Mouse (Mus musculus) myocyte (in vitro differentiated cells): Measurements from ENCODE around the gene Ninj2. TPM values are rescaled to one million over a fixed set of nuclear protein-coding genes. Genes with fewer than 3 reads are reported as not detected.

ENCODE experiments used
- H3K27me3 ChIP-seq: one replicate; pipeline ENCODE4 v1.6.1; 2011; ENCODE audit not compliant: control insufficient read depth, insufficient read depth, insufficient read length
- H3K36me3 ChIP-seq: one replicate; pipeline ENCODE4 v1.6.1; 2011; ENCODE audit not compliant: control insufficient read depth, insufficient read depth
- H3K4me2 ChIP-seq: one replicate; pipeline ENCODE4 v1.6.1; 2011; ENCODE audit warnings: low read depth, control low read depth
- H3K4me3 ChIP-seq: one replicate; pipeline ENCODE4 v1.5.1; 2011; ENCODE audit warnings: mild to moderate bottlenecking, control low read depth, moderate library complexity
- H3K79me2 ChIP-seq: one replicate; pipeline ENCODE4 v1.6.1; 2011; ENCODE audit not compliant: control insufficient read depth, insufficient read depth
- H3ac ChIP-seq: one replicate; pipeline ENCODE4 v1.6.1; 2011; ENCODE audit not compliant: control insufficient read depth, insufficient read length
- CEBPB ChIP-seq: IDR thresholded peaks from 2 replicates; pipeline ENCODE4 v1.6.1; 2011; ENCODE audit warnings: mild to moderate bottlenecking, moderate library complexity; ENCODE audit not compliant: poor library complexity, insufficient read depth, severe bottlenecking
- E2F4 ChIP-seq: IDR thresholded peaks from one replicate; pipeline ENCODE4 v1.6.1; 2011; ENCODE audit warnings: mild to moderate bottlenecking, control low read depth, moderate library complexity; ENCODE audit not compliant: insufficient read depth
- MAX ChIP-seq: IDR thresholded peaks from one replicate; pipeline ENCODE4 v1.6.1; 2011; ENCODE audit warnings: low read depth, mild to moderate bottlenecking, control low read depth
- MYOD1 ChIP-seq, 3 experiments: IDR thresholded peaks; one replicate each; pipeline ENCODE4 v1.6.1; 2011; ENCODE audit warnings: control low read depth in 2 of 3, low read depth in 2 of 3, mild to moderate bottlenecking in 2 of 3, moderate library complexity in 1 of 3; ENCODE audit not compliant: insufficient read length in 2 of 3, control insufficient read depth in 1 of 3
- MYOG ChIP-seq, 3 experiments: IDR thresholded peaks; one replicate each; pipeline ENCODE4 v1.6.1; 2011; ENCODE audit warnings: control low read depth in 2 of 3, low read depth in 2 of 3, mild to moderate bottlenecking in 2 of 3; ENCODE audit not compliant: insufficient read length in 2 of 3, control insufficient read depth in 1 of 3, insufficient read depth in 1 of 3
- POLR2A ChIP-seq: IDR thresholded peaks from one replicate; pipeline ENCODE4 v1.6.1; 2011; ENCODE audit warnings: low read depth, mild to moderate bottlenecking, control low read depth, moderate library complexity; ENCODE audit not compliant: insufficient read length
- POLR2AphosphoS2 ChIP-seq: IDR thresholded peaks from one replicate; pipeline ENCODE4 v1.6.1; 2011; ENCODE audit warnings: low read depth, control low read depth; ENCODE audit not compliant: insufficient read length
- REST ChIP-seq: IDR thresholded peaks from one replicate; pipeline ENCODE4 v1.6.1; 2011; ENCODE audit warnings: mild to moderate bottlenecking, control low read depth, moderate library complexity; ENCODE audit not compliant: insufficient read depth, insufficient read length
- SRF ChIP-seq: IDR thresholded peaks from one replicate; pipeline ENCODE4 v1.6.1; 2011; ENCODE audit warnings: low read depth; ENCODE audit not compliant: control insufficient read depth, insufficient read length
- TCF12 ChIP-seq: IDR thresholded peaks from one replicate; pipeline ENCODE4 v1.6.1; 2011; ENCODE audit warnings: mild to moderate bottlenecking, control low read depth; ENCODE audit not compliant: poor library complexity, insufficient read depth, severe bottlenecking
- TCF3 ChIP-seq: IDR thresholded peaks from one replicate; pipeline ENCODE4 v1.6.1; 2011; ENCODE audit warnings: low read depth, control low read depth; ENCODE audit not compliant: insufficient read length
- USF1 ChIP-seq: IDR thresholded peaks from one replicate; pipeline ENCODE4 v1.6.1; 2011; ENCODE audit warnings: low read depth, mild to moderate bottlenecking, control low read depth, moderate library complexity
- polyA plus RNA-seq: library from polyadenylated mRNA; unstranded; fragments of >200 nt; fragmentation: generic; extraction: Trizol; gene quantifications from one replicate; pipeline ENCODE4 v1.2.1, GENCODE M21; 2012; ENCODE audit warnings: missing spikeins

Gene Ninj2
- polyA plus RNA-seq, 1 experiment = 0.05 TPM

DNA sequence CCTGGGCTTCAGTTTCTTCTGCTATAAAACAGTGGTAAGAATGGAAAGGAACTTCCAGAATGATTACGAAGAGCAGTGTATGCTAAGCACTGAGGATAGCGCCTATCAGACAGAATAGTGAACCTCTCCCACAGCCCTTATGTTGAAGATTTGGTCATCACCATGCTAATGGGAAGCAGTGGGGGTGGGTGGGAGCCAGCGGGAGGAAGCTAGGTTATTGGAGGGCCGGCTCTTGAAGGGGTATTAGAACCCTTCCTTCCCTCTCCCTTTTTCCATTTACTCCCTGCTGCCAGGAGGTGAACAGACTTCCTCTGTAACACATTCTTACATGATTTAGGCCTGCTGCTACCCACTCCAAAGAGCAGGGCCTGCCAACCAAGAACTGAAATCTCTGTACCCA is 1.2 kb upstream of the Ninj2 start:
- H3K4me2 ChIP-seq = no peak overlapping the region
- no peak overlapping the region for H3ac ChIP-seq
- no peak for TF ChIP-seq POLR2AphosphoS2
- TF ChIP-seq REST = no peak
- no peak for TF ChIP-seq TCF3
- no peak for TF ChIP-seq MYOG (IDR thresholded peaks at IDR 0.05; ENCODE audit: control insufficient read depth in 1 of 3, insufficient read depth in 1 of 3, insufficient read length in 2 of 3, low read depth in 2 of 3)
- no peak for TF ChIP-seq SRF
- no peak for TF ChIP-seq MYOD1 (IDR thresholded peaks at IDR 0.05; ENCODE audit: control insufficient read depth in 1 of 3, insufficient read length in 2 of 3, low read depth in 2 of 3)
- TF ChIP-seq CEBPB = no peak
- TF ChIP-seq POLR2A = no peak
- TF ChIP-seq TCF12 = no peak
- TF ChIP-seq USF1 = no peak
- TF ChIP-seq MAX = no peak
- TF ChIP-seq E2F4 = no peak
- H3K4me3 ChIP-seq = no peak overlapping the region
- H3K79me2 ChIP-seq = no peaks in the 10 kb centered on the region
- no peaks in the 10 kb centered on the region for H3K27me3 ChIP-seq
- no peaks in the 10 kb centered on the region for H3K36me3 ChIP-seq

DNA sequence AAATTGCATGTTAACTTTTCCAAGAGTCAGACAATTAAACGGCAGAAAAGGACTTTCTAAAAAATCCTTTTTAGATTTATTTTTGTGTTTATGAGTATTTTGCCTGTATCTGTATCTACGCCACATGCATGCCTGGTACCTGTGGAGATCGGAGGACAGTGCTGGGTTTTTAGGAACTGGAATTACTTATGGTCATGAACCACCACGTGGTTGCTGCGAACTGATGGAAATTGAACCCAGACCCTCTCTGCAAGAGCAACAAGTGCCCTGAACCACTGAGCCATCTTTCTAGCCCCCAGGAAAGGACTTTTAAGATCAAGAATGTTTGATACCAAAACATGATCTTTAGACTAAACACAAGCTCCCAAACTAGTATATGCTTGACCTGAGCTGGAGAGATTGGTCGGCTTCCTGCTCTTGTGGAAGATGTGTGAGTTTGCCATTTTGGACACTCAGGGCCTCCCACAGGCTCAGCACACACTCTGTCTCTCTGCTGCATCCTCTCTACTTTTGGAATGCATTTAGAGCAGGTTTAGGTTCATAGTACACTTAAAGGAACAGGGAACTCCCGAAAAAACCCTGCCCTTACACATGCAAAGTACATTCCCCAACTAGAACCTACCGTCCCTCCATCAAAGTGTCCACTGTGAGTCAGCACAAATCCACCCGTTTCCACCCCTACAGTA is 1.1 kb downstream of the Ninj2 start:
- H3K36me3 ChIP-seq = no peaks in the 10 kb centered on the region
- no peaks in the 10 kb centered on the region for H3K27me3 ChIP-seq
- H3K4me2 ChIP-seq = no peak overlapping the region
- no peak overlapping the region for H3K4me3 ChIP-seq
- TF ChIP-seq TCF3 = no peak
- no peak for TF ChIP-seq REST
- no peak for TF ChIP-seq USF1
- TF ChIP-seq MAX = no peak
- TF ChIP-seq POLR2A = no peak
- TF ChIP-seq MYOG (IDR thresholded peaks at IDR 0.05; ENCODE audit: control insufficient read depth in 1 of 3, insufficient read depth in 1 of 3, insufficient read length in 2 of 3, low read depth in 2 of 3) = no peak
- no peak for TF ChIP-seq E2F4
- TF ChIP-seq TCF12 = no peak
- TF ChIP-seq MYOD1 (IDR thresholded peaks at IDR 0.05; ENCODE audit: control insufficient read depth in 1 of 3, insufficient read length in 2 of 3, low read depth in 2 of 3) = no peak
- no peak for TF ChIP-seq SRF
- TF ChIP-seq POLR2AphosphoS2 = no peak
- TF ChIP-seq CEBPB = no peak
- H3ac ChIP-seq = no peak overlapping the region
- H3K79me2 ChIP-seq = no peaks in the 10 kb centered on the region

DNA sequence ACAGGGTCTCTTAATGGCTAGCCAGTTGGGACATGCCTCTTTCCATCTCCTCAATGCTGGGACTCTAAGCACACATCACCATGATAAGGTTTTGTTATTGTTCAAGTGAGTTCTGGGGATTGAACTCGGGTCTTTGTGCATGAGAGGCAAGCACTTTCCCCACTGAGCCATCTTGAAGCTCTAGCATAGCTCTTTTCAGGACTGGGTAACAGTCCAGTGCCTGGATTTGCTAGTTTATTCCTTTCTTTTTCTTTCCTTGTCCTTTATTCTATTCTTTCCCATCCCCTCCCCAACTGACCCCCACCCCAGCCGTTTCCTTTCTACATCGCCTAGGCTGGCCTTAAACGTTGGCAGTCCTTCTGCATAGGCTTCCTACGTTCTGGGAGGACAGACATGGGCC is 1.9 kb downstream of the Ninj2 start:
- Histone ChIP-seq H3K79me2 (no peaks in the 10 kb centered on the region), H3K27me3 (no peaks in the 10 kb centered on the region), H3K36me3 (no peaks in the 10 kb centered on the region), H3K4me2 (no peak overlapping the region), H3ac (no peak overlapping the region), H3K4me3 (no peak overlapping the region)
- TF ChIP-seq E2F4 = no peak
- no peak for TF ChIP-seq TCF12
- no peak for TF ChIP-seq MYOG (IDR thresholded peaks at IDR 0.05; ENCODE audit: control insufficient read depth in 1 of 3, insufficient read depth in 1 of 3, insufficient read length in 2 of 3, low read depth in 2 of 3)
- TF ChIP-seq MYOD1 (IDR thresholded peaks at IDR 0.05; ENCODE audit: control insufficient read depth in 1 of 3, insufficient read length in 2 of 3, low read depth in 2 of 3) = no peak

DNA sequence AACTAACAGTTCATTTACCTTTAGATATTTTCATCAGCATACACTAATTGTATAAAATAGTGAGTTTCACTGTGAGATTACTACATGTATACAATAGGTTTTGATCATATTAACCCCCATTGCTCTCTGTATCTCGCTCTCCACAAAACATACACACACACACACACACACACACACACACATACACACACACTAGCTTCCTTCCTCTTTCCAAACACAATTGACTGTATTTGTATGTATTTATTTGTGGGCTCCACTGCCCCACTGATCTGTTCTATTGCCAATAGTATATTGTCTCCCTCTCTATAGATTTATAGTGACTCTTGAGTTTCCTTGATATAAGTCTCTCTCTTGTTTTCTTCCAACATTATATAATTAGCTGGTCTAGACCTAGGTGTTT is 2.4 kb downstream of the Ninj2 start:
- Histone ChIP-seq H3K27me3 (no peaks in the 10 kb centered on the region), H3K36me3 (no peaks in the 10 kb centered on the region), H3K4me2 (no peak overlapping the region), H3K79me2 (no peaks in the 10 kb centered on the region), H3ac (no peak overlapping the region), H3K4me3 (no peak overlapping the region)
- TF ChIP-seq REST (no peak), MYOD1 (IDR thresholded peaks at IDR 0.05; ENCODE audit: control insufficient read depth in 1 of 3, insufficient read length in 2 of 3, low read depth in 2 of 3) (no peak), TCF12 (no peak), POLR2A (no peak), POLR2AphosphoS2 (no peak), SRF (no peak), E2F4 (no peak), TCF3 (no peak), MAX (no peak), MYOG (IDR thresholded peaks at IDR 0.05; ENCODE audit: control insufficient read depth in 1 of 3, insufficient read depth in 1 of 3, insufficient read length in 2 of 3, low read depth in 2 of 3) (no peak)

DNA sequence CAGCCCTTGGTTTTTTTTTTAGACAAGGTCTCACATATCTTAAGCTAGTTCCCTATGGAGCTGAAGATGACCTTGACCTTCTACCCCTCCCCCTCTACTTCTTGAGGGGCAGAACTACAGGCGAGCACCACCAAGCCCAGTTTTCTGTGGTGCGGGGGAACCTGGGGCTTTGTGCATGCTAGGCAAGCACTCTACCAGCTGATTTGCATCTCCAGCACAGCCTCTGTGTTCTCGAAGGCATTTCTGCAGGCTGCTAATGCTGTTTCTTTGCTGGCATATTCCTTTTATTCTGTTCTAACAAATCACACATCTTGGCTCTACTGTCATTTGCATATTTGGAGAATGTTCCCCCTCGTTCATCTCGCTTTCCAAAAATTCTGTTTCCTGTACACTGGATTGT is 6.2 kb downstream of the Ninj2 start:
- no peak overlapping the region for H3ac ChIP-seq
- no peak for TF ChIP-seq MYOD1 (IDR thresholded peaks at IDR 0.05; ENCODE audit: control insufficient read depth in 1 of 3, insufficient read length in 2 of 3, low read depth in 2 of 3)
- no peak for TF ChIP-seq CEBPB
- no peak for TF ChIP-seq POLR2A
- no peak for TF ChIP-seq POLR2AphosphoS2
- TF ChIP-seq USF1 = no peak
- no peak for TF ChIP-seq TCF12
- no peak for TF ChIP-seq REST
- no peak for TF ChIP-seq E2F4
- no peak for TF ChIP-seq SRF
- no peak for TF ChIP-seq MYOG (IDR thresholded peaks at IDR 0.05; ENCODE audit: control insufficient read depth in 1 of 3, insufficient read depth in 1 of 3, insufficient read length in 2 of 3, low read depth in 2 of 3)
- no peak for TF ChIP-seq MAX
- no peak for TF ChIP-seq TCF3
- H3K4me2 ChIP-seq = no peak overlapping the region
- no peaks in the 10 kb centered on the region for H3K36me3 ChIP-seq
- H3K79me2 ChIP-seq = no peaks in the 10 kb centered on the region
- H3K4me3 ChIP-seq = no peak overlapping the region
- no peaks in the 10 kb centered on the region for H3K27me3 ChIP-seq
